Mouse (Mus musculus) T-cell, adult 2 months (primary cell): ENCODE results near the gene Gm12666.
"Not testable (repeated sequence)": the region's sequence is repeated elsewhere in the genome, so short reads cannot be mapped to it uniquely, and the experiment has no call there.

Source experiments
- DNase-seq: peaks from one replicate; pipeline ENCODE4 v3.0.0; 2022; ENCODE audit warnings: low spot score

Gene Gm12666

GRCm38 (mm10) chr4:92191649-92192048 lies at the start of gene Gm12666:
Gene Gm12666, minus strand, starts transcription at chr4:92191749.
- not testable (repeated sequence) for DNase-seq

DNA sequence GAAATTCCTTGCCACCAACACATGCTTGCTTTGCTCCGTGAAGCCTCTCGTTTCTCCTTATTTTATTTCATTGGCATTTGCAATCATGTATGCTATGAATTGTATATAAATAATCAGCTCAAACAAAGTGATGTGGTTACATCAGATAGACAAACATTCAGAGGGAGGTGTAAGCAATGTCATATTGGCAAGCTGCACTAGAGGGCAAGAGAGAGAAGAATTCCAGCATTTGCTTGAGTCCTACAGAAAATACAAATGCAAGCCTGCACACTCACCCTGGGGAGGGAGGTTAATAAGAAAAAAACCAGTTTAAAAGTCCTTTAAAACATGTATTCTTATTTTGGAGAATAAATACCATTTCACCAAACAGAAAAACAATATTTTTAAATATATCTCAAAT lies 34.8 kb upstream of the Gm12666 start:
- DNase-seq: no peak

DNA sequence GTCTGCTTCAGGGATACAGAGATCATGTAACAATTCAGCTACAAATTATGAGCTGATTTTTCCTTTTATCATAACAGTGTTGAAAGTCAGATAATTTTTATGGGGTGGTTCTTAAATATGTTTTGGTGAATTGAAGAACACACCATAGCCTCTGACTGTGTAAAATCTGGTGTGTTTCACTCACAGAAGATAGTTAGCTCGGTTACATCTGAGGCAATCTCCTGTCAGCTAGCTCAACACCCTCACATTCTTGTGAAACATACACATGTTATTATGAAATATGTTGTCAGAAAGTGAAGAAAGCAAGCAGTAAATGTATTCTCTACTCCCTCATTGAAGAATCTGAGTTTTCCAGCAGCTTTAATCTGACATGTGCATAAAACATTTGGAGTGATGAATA lies 24.7 kb upstream of the Gm12666 start:
- DNase-seq: no peak

GRCm38 (mm10) chr4:92152646-92153045 lies 38.9 kb downstream of the Gm12666 start:
- no peak for DNase-seq

GRCm38 (mm10) chr4:92147134-92147533 lies 44.4 kb downstream of the Gm12666 start, which contains the start of gene Izumo3:
Gene Izumo3, minus strand, starts transcription at chr4:92147234.
- DNase-seq: no peak
